Mouse (Mus musculus): ENCODE measurements around the gene Trank1. TPM values are rescaled to one million over a fixed set of nuclear protein-coding genes. Genes with fewer than 3 reads are reported as not detected.
A peak's percentile ranks its signal among the peaks of the same experiment; 100 is the strongest.

The Trank1 gene
- total RNA-seq, 2 experiments from 2014 or later, result 213 to 319 TPM

DNA sequence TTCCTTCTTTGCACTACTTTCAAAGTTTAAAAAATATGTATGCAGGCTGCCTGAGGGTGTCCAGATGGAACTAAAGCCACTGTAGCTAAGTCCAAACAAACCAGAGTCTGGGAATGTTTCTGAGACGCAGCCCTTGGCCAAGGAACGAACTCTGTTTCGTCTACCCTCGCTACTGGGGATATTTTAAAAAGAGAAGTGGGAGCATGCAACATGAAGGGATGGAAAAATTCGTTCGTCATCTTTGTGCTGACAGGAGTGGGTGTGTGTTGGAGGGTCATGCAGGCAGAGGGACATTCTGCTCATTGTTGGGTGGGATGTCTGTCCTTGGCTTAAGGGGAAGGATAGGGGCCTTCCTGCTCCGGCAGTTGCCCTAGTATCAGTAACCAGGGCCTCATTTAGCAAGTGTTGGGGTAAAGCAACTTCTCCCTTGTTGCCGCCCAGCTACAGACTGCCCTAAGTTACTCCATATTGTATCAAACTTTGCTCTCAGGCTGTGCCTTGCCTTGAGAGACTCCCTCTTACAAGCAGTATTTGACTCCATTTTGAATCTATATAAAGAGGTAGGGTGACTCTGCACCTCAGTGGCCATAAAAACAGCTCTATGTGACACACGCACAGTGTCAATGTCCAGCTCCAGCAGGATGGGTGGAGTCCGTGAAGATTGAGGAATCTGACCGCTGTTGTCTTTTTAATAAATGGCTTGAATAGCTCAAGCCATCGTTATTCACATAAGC, 93.0 kb downstream of the Trank1 start:
- DNase-seq (ENCODE audit: low spot score in 2 of 2), result no peak
- intact Hi-C loops (cut with DNase I), result loop anchor here (5.0 kb wide), 1 partner anchor 38 kb away; no protein-coding TSS in a partner anchor

DNA sequence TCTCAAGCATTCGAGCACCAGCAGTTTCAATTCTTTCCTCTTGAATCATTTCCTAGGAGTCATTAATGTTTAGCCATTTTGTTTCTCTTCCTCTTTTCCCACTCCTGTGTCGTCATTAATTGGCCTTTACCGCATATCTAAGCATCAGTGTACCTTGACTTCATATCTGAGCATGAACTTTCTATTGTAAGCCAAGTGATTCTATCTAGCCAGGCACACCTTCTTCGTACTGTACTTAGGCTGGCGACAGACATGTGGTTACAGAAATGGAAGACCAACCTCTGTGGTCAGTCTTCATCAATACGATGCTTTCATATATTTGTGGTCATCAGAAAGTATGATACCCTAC, 93.5 kb downstream of the Trank1 start:
- DNase-seq (ENCODE audit: low spot score in 2 of 2), result no peak
- intact Hi-C loops (cut with DNase I), result no loop called here

DNA sequence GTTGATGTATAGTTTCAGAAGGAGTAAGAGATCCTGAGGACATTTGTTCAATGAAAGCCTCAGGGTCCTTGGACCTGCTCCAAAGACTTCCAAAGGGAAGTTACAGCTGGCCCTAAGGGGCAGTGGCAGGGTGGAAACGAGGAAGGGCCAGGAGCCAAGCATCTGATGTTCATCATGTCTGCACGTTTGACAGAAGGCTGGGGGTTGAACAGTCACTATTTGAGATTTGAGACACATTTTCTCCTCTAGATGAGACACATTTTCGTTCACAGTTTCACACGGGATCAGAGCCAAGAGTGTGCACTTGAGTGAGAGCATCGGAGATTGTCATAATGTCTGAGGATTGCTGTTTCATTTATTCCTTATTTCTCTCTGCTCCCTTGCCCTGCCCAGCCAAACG, 96.5 kb downstream of the Trank1 start:
- intact Hi-C loops (cut with DNase I), result no loop called here
- DNase-seq (ENCODE audit: low spot score in 2 of 2), result peak; percentile 31 to 36

DNA sequence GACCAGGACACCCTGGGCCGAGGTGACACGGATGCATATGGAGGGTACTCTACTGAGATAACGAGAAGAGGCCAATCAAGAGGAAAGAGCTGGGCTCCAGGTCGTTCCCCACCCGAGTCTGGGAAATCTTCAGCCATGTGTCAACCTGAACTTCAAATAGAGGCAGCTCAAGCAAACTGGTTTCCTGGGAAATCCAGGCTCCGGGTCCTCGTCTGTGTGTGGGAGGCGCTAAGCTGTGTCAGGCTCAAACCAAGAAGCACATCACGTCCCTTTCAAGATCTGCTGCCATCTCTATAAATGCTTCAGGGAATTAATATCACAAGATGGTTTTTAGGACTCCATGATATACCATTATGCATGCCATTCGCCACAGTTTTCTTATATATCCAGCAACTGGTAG, 96.9 kb downstream of the Trank1 start:
- DNase-seq (ENCODE audit: low spot score in 2 of 2), result peak in 1 of 2 experiments; percentile 50
- intact Hi-C loops (cut with DNase I), result no loop called here

DNA sequence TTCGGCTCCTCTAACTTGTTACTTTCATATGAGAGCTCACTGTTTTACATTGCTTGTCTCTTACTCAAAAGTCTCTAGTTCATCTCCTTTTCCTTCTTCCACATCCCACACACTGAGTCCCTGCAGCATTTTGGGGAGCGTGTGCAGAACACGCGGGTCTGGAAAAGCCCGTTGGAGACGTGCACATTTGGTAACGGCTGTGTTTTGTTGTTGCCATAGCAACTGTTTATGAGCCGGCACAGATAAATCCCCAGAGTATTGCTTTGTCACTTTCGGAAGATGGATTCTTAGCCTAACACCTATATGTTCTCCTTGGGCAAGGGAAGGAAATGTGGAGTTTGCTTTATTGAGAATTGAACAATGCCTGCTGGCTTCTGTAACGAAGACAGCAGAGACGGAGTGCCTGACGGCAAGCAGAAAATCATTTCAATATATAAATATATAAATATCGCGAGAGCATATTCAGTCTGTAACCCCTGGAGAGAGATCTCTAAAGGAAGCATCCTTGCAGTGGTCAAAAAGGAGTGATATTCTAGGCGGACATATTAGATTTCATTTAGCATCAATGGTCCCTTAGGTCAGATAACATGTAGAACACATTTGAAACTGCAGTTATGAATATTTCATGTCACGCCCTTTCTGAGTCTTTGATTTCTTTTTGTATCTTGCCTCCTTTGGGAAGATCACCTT, 101.1 kb downstream of the Trank1 start:
- intact Hi-C loops (cut with DNase I), result no loop called here
- peak; percentile 63 to 74 for DNase-seq (ENCODE audit: low spot score in 2 of 2)

DNA sequence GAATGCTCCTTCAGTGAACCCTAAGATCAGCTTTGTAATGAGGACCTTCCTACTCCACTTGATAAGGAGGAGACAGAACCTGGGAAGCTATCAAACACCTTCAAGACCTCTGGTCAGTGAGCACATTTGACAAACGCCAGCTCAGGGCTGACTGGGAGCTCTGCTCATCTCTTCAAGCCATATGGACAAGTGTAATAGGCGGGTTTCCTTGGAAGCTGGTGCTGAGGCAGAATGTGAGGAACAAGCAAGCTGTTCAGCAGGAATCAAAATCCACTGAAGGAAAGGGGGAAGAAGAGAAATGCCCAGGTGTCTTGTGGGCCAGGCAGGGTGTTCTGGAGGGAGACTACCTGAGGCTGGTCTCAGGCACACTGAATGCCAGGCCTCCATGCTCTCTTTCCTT, 110.3 kb downstream of the Trank1 start:
- no peak for DNase-seq (ENCODE audit: low spot score in 2 of 2)
- intact Hi-C loops (cut with DNase I), result loop anchor here (5.0 to 10.0 kb wide), 2 partner anchors 40 to 53 kb away; no protein-coding TSS in a partner anchor

DNA sequence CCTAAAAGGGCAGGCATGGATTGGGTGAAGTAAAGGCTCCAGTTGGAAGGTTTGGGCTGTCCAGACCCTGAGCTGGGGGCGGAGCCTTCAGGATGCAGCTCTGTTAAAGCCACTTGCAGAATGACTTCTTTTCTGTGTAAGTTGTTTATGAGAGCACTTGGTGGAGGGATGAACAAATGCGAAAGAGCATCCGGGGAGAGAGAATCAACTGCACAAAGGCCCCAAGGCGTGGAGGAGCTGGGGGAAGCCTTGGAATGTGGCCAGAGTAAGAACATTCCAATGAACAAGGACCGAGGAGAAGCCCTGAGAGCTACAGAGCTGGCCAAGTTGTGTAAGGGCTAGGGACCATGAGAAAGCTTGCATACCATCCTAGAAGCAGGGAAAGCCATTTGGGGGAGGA, 111.0 kb downstream of the Trank1 start:
- no peak for DNase-seq (ENCODE audit: low spot score in 2 of 2)
- intact Hi-C loops (cut with DNase I), result loop anchor here (5.0 to 10.0 kb wide), 2 partner anchors 40 to 52 kb away; no protein-coding TSS in a partner anchor

DNA sequence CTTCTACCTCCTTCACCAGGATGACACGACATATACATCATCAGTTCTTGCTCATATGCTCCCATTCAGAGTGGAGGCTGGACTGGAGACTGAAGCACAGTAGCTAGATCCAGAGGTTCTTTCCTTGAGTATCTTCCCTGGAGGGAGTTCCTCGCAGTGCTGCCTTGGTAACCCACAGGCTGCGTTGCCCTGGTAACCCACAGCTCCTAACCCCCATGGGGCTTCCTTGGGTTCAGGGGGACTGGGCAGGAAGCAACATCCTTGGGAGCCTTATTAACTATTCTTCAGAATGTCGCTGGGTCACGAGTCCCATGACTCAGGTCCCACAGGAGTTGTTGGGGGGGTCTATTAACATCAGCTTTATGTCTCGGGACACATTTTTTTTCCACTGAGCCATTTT, 113.6 kb downstream of the Trank1 start:
- DNase-seq (ENCODE audit: low spot score in 2 of 2), result no peak
- intact Hi-C loops (cut with DNase I), result loop anchor here (10.0 kb wide), 1 partner anchor 50 kb away; no protein-coding TSS in a partner anchor

DNA sequence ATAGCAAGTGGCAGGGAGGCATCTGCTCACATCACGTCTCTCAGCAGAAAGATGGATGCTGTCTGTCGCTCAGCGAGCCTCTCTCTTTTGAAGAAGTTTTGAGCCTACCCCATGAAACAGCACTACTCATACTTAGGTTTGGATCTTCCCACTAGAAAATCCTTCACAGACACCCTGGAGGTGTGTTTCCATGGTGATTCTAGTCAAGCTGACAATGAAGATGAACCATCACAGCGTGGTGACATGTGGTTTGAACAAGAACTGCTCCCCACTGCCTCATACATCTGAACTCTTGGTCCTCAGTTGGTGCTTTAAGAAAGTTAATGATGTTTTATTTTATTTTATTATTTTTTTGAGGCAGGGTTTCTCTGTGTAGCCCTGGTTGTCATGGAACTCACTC, 114.4 kb downstream of the Trank1 start:
- DNase-seq (ENCODE audit: low spot score in 2 of 2), result no peak
- intact Hi-C loops (cut with DNase I), result loop anchor here (10.0 kb wide), 1 partner anchor 49 kb away; no protein-coding TSS in a partner anchor

DNA sequence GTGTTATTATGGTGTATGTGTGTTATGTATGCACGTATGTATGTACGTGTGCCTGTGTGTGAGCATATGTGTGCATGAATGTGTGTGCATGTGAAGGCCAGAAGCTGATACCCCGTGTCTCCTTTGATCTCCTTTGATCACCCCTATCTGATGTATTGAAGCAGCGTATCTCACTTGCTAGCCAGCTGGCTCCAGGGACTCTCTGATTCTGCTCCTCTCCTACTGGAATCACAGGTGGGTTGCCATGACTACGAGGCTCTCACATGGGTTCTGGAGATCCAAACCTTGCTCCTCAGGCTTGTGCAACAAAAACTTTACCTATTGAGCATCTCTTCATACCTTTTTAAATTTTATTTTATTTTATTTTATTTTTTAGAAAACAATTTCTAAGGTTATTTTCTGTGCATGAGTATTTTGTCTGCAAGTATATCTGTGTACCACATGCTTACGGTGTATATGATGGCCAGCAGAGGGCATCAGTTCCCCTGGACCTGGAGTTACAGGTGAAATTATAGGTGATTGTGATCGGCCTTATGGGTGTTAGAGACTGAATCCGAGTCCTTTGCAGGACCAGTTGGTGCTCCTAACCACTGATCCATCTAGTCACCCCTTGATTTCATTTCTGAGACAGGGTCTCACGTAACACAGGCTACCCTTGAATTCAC, 116.5 kb downstream of the Trank1 start:
- intact Hi-C loops (cut with DNase I), result loop anchor here (10.0 kb wide), 1 partner anchor 47 kb away; no protein-coding TSS in a partner anchor
- DNase-seq (ENCODE audit: low spot score in 2 of 2), result no peak

DNA sequence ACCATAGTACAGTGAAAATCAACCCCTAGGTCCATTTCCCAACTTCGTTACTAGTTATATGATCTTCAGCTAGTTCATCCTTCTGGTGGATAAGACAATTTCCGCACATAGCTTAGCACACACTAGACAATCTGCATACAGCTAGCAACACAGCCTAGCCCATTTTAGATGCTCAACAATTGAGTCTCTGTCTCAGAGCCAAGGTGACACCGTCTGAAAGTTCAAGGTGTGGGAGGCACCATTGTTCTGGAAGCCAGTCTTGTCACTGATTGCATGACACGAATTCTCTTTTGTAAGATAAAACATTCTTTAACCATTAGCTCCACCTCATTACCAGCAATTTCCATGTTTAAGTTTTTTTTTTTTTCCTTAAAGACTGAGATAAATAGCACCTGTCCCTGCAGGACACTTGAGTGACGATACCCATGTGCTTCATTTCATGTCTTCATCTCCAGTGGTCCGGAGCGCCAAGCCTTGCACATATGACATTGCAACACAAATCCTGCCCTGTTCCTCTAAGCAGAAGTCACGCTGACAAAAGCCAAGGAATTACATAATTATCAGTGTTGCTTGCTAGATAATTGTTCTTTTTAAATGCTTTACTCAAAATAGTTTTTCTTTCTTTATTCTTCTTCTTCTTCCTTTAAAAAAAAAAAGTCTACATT, 117.3 kb downstream of the Trank1 start:
- intact Hi-C loops (cut with DNase I), result loop anchor here (10.0 kb wide), 1 partner anchor 46 kb away; no protein-coding TSS in a partner anchor
- no peak for DNase-seq (ENCODE audit: low spot score in 2 of 2)

DNA sequence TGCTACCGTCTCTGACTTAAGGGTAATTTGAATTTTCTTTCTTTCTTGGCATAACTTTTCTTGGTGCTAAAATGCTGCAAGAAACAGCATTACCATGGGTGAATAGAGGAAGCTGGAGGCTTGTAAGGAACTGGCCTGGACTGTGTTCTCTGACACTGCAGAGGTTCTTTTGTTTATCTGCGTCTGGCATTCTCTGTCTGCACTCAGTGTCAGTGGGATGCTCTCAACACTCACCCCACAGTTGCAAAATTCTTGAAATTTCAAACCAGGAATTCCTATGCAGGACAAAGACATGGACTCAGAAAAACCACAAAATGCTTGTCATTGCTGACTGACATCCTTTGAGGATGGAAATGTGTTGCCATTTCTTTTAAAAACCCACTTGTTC, 117.8 kb downstream of the Trank1 start:
- intact Hi-C loops (cut with DNase I), result loop anchor here (10.0 kb wide), 1 partner anchor 45 kb away; no protein-coding TSS in a partner anchor
- no peak for DNase-seq (ENCODE audit: low spot score in 2 of 2)

DNA sequence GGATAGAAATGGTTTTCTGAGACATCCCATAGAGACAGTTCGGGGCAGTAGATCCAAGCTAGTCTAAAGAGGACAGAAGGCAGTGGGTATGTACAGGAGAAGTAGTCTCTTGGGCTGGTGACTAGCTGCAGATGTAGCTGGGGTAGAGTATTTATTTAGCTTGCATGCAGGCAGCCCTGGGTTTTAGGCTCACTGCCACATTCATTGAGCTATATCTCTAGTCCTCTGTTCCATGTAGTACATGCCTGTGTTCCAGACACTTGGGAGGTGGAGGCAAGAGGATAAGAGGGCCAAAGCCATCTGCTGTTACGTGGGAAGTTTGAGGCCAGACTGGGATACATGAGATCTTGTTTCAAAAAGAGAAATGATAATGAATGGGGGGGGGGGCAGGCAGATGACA, 123.9 kb downstream of the Trank1 start:
- DNase-seq (ENCODE audit: low spot score in 2 of 2), result no peak
- intact Hi-C loops (cut with DNase I), result loop anchor here (5.0 kb wide), 1 partner anchor 53 kb away; no protein-coding TSS in a partner anchor

DNA sequence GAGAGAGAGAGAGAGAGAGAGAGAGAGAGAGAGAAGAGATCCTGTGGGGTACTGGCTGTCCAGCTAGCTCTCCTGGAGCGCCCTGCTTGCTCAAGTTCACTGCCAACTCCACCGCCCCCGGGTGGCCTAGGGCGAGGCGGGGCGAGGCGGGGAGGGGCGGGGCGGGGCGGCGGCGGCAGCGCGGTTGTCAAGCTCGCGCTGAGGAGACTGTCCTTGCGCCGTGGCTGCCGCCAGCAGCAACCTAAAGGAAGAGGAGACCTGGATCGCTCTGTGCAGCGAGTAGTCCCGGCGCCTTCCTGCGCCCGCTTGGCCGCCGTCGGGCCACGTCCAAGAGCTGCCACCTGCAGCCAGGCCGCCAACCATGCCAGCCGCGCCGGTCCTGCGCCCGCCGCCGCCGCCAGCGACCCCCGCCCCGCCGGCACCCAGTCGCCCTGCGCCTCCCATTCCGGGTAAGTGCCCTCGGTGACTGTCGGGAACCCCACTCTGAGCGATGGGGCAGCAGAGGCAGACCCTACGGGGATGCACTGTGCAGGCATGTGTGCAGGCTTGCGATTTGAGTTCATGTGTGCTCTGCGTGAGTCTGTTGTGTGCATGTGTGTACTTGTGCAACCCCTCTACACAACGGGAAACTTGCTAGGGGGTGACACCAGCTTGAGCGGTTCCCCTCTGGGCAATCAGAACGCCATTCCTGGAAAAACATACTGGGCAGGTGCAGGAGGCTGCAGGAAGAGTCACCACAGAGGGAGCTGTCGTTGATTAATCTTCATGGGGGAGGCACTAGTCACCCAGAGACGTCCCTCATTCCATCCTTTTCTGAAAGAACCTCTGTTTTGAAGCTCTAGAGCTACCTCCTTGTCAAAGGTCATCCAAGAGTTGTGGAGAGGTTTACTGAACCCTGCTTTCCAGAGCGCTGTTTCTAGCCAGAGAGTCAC, 127.6 kb downstream of the Trank1 start, which contains the start of gene Dclk3:
Gene Dclk3, plus strand, starts transcription at position 178 of the 932 bp plus-strand sequence.
- intact Hi-C loops (cut with DNase I), result loop anchor here (5.0 kb wide), 1 partner anchor 57 kb away; no protein-coding TSS in a partner anchor
- DNase-seq (ENCODE audit: low spot score in 2 of 2), result peak; percentile 31 to 50

DNA sequence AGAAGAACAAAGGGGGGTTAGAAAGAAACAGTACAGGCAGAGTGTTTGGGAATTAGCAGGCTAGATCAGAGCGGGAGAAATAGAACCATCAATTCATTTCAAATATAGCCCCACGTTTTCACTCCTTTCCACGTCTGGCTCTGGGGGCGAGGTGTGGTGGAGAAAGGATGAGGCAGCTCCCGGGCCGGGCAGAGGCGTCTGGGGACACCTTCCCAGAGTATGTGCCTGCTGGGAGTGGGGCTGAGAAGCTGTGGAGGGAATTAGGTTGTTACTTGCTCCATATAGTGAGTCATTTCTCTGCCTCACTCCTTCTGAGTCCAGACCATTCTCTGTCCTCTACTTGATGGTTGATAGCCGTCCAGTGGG, 128.3 kb downstream of the Trank1 start:
- intact Hi-C loops (cut with DNase I), result loop anchor here (5.0 kb wide), 3 partner anchors 37 to 58 kb away; no protein-coding TSS in a partner anchor
- peak; percentile 76 to 79 for DNase-seq (ENCODE audit: low spot score in 2 of 2)

DNA sequence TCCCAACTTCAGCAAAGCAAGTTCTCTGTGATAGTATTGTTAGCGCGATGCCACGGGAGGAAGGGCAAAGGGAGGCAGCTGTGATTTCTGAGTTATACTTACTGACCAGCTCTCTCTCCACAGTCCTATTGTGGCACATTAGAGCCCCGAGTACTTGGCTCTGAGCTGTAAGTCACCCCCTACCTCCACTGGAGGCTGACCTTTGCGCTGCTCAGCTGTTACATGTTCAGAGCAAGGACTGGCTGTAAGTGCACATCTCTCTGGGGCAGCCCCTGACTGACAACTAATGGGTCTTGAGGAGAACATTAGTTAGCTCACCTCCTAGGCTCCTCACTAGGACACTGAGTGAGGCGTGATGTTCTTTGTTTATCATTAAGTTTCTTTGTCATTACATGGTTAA, 128.9 kb downstream of the Trank1 start:
- DNase-seq (ENCODE audit: low spot score in 2 of 2), result no peak
- intact Hi-C loops (cut with DNase I), result loop anchor here (5.0 kb wide), 2 partner anchors 37 to 38 kb away; no protein-coding TSS in a partner anchor

DNA sequence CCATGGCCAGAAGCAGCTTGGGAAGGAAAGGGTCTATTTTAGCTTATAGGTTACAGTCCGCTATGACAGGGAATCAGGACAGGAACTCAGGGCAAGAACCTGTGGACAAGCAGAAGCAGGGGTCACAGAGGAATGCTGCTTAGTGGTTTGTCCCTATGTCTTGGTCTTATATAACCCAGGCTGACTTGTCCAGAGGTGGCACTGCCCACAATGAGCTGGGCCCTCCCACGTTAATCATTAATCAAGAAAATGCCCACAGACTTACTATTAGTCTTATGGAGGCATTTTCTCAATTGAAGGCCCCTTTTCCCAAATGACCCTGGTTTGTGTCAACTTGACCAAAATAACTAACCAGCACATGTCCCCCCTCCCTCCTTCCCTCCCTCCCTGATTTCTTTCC, 129.6 kb downstream of the Trank1 start:
- intact Hi-C loops (cut with DNase I), result loop anchor here (5.0 kb wide), 2 partner anchors 36 to 39 kb away; no protein-coding TSS in a partner anchor
- DNase-seq (ENCODE audit: low spot score in 2 of 2), result no peak

Data from left cerebral cortex, postnatal 36 days (tissue).